Mouse (Mus musculus) ES-E14 (cell line): ENCODE data around the gene Fam186b. TPM values are rescaled to one million over a fixed set of nuclear protein-coding genes. Genes with fewer than 3 reads are reported as not detected.

Source experiments
- DNase-seq: peaks from one replicate; pipeline ENCODE4 v3.0.0-alpha.2; 2013; ENCODE audit warnings: low read depth, low spot score
- H3K27ac ChIP-seq: 2 replicates; pipeline ENCODE4 v1.5.1; 2012; ENCODE audit warnings: low read depth, mild to moderate bottlenecking, low read length, moderate library complexity, mixed read lengths; ENCODE audit not compliant: poor library complexity, insufficient read depth, severe bottlenecking
- H3K36me3 ChIP-seq: 2 replicates; pipeline ENCODE4 v1.6.1; 2012; ENCODE audit warnings: mild to moderate bottlenecking, low read length, moderate library complexity, mixed read lengths; ENCODE audit not compliant: control insufficient read depth, poor library complexity, insufficient read depth, severe bottlenecking
- H3K4me1 ChIP-seq, 2 experiments: fragments of 150-350 bp in 1 of 2; sonication (generic) in 1 of 2; 2 replicates each; pipeline ENCODE4 v1.6.1; 2012; ENCODE audit warnings: low read length in 2 of 2, mild to moderate bottlenecking in 1 of 2, mixed read lengths in 1 of 2; ENCODE audit not compliant: control insufficient read depth in 2 of 2, insufficient read depth in 2 of 2, poor library complexity in 1 of 2
- H3K4me3 ChIP-seq, 2 experiments: fragments of 150-350 bp in 1 of 2; sonication (generic) in 1 of 2; 2 replicates each; pipeline ENCODE4 v1.5.1; 2012; ENCODE audit warnings: low read length in 2 of 2, low read depth in 1 of 2, mild to moderate bottlenecking in 1 of 2, mixed read lengths in 1 of 2; ENCODE audit not compliant: insufficient read depth in 1 of 2, poor library complexity in 1 of 2, severe bottlenecking in 1 of 2
- H3K9ac ChIP-seq: 2 replicates; pipeline ENCODE4 v1.6.1; 2012; ENCODE audit warnings: low read depth, mild to moderate bottlenecking, low read length, mixed read lengths; ENCODE audit not compliant: poor library complexity, insufficient read depth, severe bottlenecking
- H3K9me3 ChIP-seq: fragments of 150-350 bp; sonication (generic); 2 replicates; pipeline ENCODE4 v1.6.1; 2012; ENCODE audit warnings: low read depth, mild to moderate bottlenecking, low read length; ENCODE audit not compliant: control insufficient read depth, insufficient read depth
- CHD2 ChIP-seq: IDR thresholded peaks from 2 replicates; pipeline ENCODE4 v1.6.1; 2014; ENCODE audit warnings: mild to moderate bottlenecking, low read depth, low read length, inconsistent platforms
- HCFC1 ChIP-seq: IDR thresholded peaks from 2 replicates; pipeline ENCODE4 v1.6.1; 2012; ENCODE audit warnings: low read length, inconsistent platforms, borderline replicate concordance; ENCODE audit not compliant: insufficient read depth
- MAFK ChIP-seq: IDR thresholded peaks from 2 replicates; pipeline ENCODE4 v1.6.1; 2014; ENCODE audit warnings: mild to moderate bottlenecking, low read depth, low read length, inconsistent platforms; ENCODE audit not compliant: insufficient read depth
- ZC3H11A ChIP-seq: IDR thresholded peaks from 2 replicates; pipeline ENCODE4 v1.6.1; 2012; ENCODE audit warnings: low read depth, mild to moderate bottlenecking, inconsistent platforms, low read length, borderline replicate concordance
- ZNF384 ChIP-seq: IDR thresholded peaks from 2 replicates; pipeline ENCODE4 v1.6.1; 2012; ENCODE audit warnings: low read depth, low read length, inconsistent platforms
- in situ Hi-C, 2 experiments: fragments of 600-800 bp; cut with MboI; formaldehyde crosslinking; loops; one replicate each; pipeline ENCODE4 v1.15.1; 2025; ENCODE audit warnings: low sequenced_read_pairs in 2 of 2, inconsistent platforms in 1 of 2; ENCODE audit not compliant: unreplicated experiment in 2 of 2
- total RNA-seq: library from RNA; depleted of rRNA; stranded (reverse); fragments of 300-350 nt; gene quantifications from 2 replicates; pipeline ENCODE4 v1.2.3, GENCODE M21; 2012; rRNA removed

The Fam186b gene
- total RNA-seq, 1 experiment: 0.40 TPM

- DNase-seq: no peak
- no peak for TF ChIP-seq CHD2
- TF ChIP-seq MAFK: no peak
- TF ChIP-seq HCFC1: no peak
- TF ChIP-seq ZNF384: no peak
- TF ChIP-seq ZC3H11A: no peak
- H3K9me3 ChIP-seq: no peaks in the 10 kb centered on the region
- in situ Hi-C loops: no loop called here
- no peaks in the 10 kb centered on the region for H3K36me3 ChIP-seq
- H3K4me1 ChIP-seq: peaks cover 13 to 25% of the 10 kb centered on the region in 2 experiments; a peak in 3 of 4 replicates
- H3K27ac ChIP-seq: no peak overlapping the region
- no peak overlapping the region for H3K4me3 ChIP-seq
- no peak overlapping the region; the same call in 1 of the 2 replicates for H3K9ac ChIP-seq
These were observed 74.3 kb downstream of the Fam186b start for GRCm38 (mm10) chr15:99221315-99221952.

Other genes starting within 250 kb of the Fam186b start
- 15.1 and 20.6 TPM in 2 replicates for gene Prph, start 240.7 kb downstream of the Fam186b start, total RNA-seq
- gene Troap, start 221.3 kb downstream of the Fam186b start, total RNA-seq: 27.8 and 32.1 TPM in 2 replicates
- 3.1 and 3.7 TPM in 2 replicates for gene C1ql4, start 208.1 kb downstream of the Fam186b start, total RNA-seq
- gene Dnajc22, start 202.7 kb downstream of the Fam186b start, total RNA-seq: 8.6 and 16.7 TPM in 2 replicates
- gene Spats2, start 170.0 kb downstream of the Fam186b start, total RNA-seq: 21.1 and 21.7 TPM in 2 replicates
- 2.9 and 6.6 TPM in 2 replicates for gene Kcnh3, start 71.0 kb downstream of the Fam186b start, total RNA-seq
- gene Mcrs1, start 43.9 kb downstream of the Fam186b start, total RNA-seq: 113 and 127 TPM in 2 replicates
- 42.4 and 86.2 TPM in 2 replicates for gene Prpf40b, start 801 bp downstream of the Fam186b start, total RNA-seq
- gene Fmnl3, start 74.6 kb upstream of the Fam186b start, total RNA-seq: 13.4 and 16.8 TPM in 2 replicates
- 436 and 550 TPM in 2 replicates for gene Tmbim6, start 97.0 kb upstream of the Fam186b start, total RNA-seq
- 5.9 and 6.3 TPM in 2 replicates for gene Nckap5l, start 161.9 kb upstream of the Fam186b start, total RNA-seq
- gene Bcdin3d, start 178.8 kb upstream of the Fam186b start, total RNA-seq: 36.1 and 47.5 TPM in 2 replicates
- gene Faim2, start 232.3 kb upstream of the Fam186b start, total RNA-seq: 0.69 and 0.89 TPM in 2 replicates